ENCODE assay signal across 10 mouse cellular contexts in genomic region chr13:58117318-58118017, GRCm38 (mm10). TPM values are rescaled to one million over a fixed set of nuclear protein-coding genes. Genes with fewer than 3 reads are reported as not detected.
A peak's percentile ranks its signal among the peaks of the same experiment; 100 is the strongest.
DNase-seq lines count a peak whose midpoint lies in the region; ATAC-seq and TF ChIP-seq lines count a peak whose summit lies in the region.
"Had no signal": no experiment of that assay in that cellular context is flagged by ENCODE, and none has a peak within 500 bp of the region (broad histone marks: within the 10 kb centered on the region; RNA-seq: fewer than 3 reads in every experiment).

No protein-coding gene starts in this region.

- H3K4me3 ChIP-seq in ES-E14 (ENCODE audit: insufficient read depth in 1 of 2, low read depth in 1 of 2, low read length in 2 of 2, poor library complexity in 1 of 2, severe bottlenecking in 1 of 2), result no peak overlapping the region
- no peak overlapping the region for H3K4me3 ChIP-seq in bone marrow, adult 2 months (replicated peaks; ENCODE audit: control insufficient read depth, low read depth, low read length)
- H3K4me3 ChIP-seq in gastrocnemius, adult 2 months, result no peak overlapping the region
- H3K4me3 ChIP-seq in liver, postnatal 0 days (ENCODE audit: low read depth, low read length), result no peak overlapping the region
- H3K4me3 ChIP-seq: heart, embryonic 13.5 days; neural tube, embryonic 13.5 days had no signal

- DNase-seq in layer of hippocampus, postnatal 25 days (ENCODE audit: extremely low spot score in 1 of 2, low spot score in 1 of 2), result peak; percentile 44 to 71
- DNase-seq in layer of hippocampus, adult 9-11 months, result no peak
- DNase-seq in ES-E14 (ENCODE audit: low read depth, low spot score), result peak; percentile 69
- DNase-seq in gastrocnemius, adult 2 months, result peak; percentile 74
- peak; percentile 73 for DNase-seq in liver, postnatal 0 days
- DNase-seq in spleen, postnatal 10 days (ENCODE audit: low spot score in 2 of 2), result peak; percentile 40 to 75
- DNase-seq in layer of hippocampus, adult 11-12 months (ENCODE audit: low spot score), result no peak

- no peak for ATAC-seq in liver, postnatal 0 days

- TF ChIP-seq EP300 in liver, postnatal 0 days (IDR thresholded peaks at IDR 0.05; ENCODE audit: low read depth), result no peak

- no peaks in the 10 kb centered on the region for H3K9me3 ChIP-seq in ES-E14 (ENCODE audit: control insufficient read depth, insufficient read depth, low read depth, low read length)
- H3K9me3 ChIP-seq in liver, postnatal 0 days (ENCODE audit: low read length), result no peaks in the 10 kb centered on the region
- H3K9me3 ChIP-seq: heart, embryonic 13.5 days; neural tube, embryonic 13.5 days had no signal

- in situ Hi-C loops in ES-E14 (cut with MboI; ENCODE audit: low sequenced_read_pairs in 2 of 2, unreplicated experiment in 2 of 2), result loop anchor here in 1 of 2 experiments (10.0 kb wide), 1 partner anchor 103 kb away; no protein-coding TSS in a partner anchor

- TF ChIP-seq CTCF in bone marrow, adult 2 months (IDR thresholded peaks at IDR 0.05; ENCODE audit: control insufficient read depth, insufficient read depth, low read length), result peak; percentile 64
- TF ChIP-seq CTCF in gastrocnemius, adult 2 months (IDR thresholded peaks at IDR 0.05), result peak; percentile 89
- TF ChIP-seq CTCF in liver, postnatal 0 days (IDR thresholded peaks at IDR 0.05; ENCODE audit: low read depth), result peak; percentile 78

- no peak overlapping the region for H3K9ac ChIP-seq in ES-E14 (ENCODE audit: insufficient read depth, low read depth, low read length, poor library complexity, severe bottlenecking)
- no peak overlapping the region for H3K9ac ChIP-seq in liver, postnatal 0 days (replicated peaks)
- H3K9ac ChIP-seq: heart, embryonic 13.5 days; neural tube, embryonic 13.5 days had no signal

- TF ChIP-seq POLR2A in bone marrow, adult 2 months (IDR thresholded peaks at IDR 0.05; ENCODE audit: borderline replicate concordance, control insufficient read depth, low read depth, low read length), result no peak

- no peaks in the 10 kb centered on the region for H3K36me3 ChIP-seq in ES-E14 (ENCODE audit: control insufficient read depth, insufficient read depth, low read length, poor library complexity, severe bottlenecking)
- no peaks in the 10 kb centered on the region for H3K36me3 ChIP-seq in liver, postnatal 0 days (replicated peaks; ENCODE audit: insufficient read depth, low read length)
- H3K36me3 ChIP-seq: heart, embryonic 13.5 days; neural tube, embryonic 13.5 days had no signal

- peaks cover 0 to 4% of the 10 kb centered on the region in 2 experiments; a peak in 1 of 4 replicates for H3K4me1 ChIP-seq in ES-E14 (ENCODE audit: control insufficient read depth in 2 of 2, insufficient read depth in 2 of 2, low read length in 2 of 2, poor library complexity in 1 of 2)
- H3K4me1 ChIP-seq in bone marrow, adult 2 months (ENCODE audit: control insufficient read depth, insufficient read depth, low read length), result no peaks in the 10 kb centered on the region
- H3K4me1 ChIP-seq in liver, postnatal 0 days (ENCODE audit: insufficient read depth), result peaks cover 17% of the 10 kb centered on the region

- no peak overlapping the region for H3K27ac ChIP-seq in ES-E14 (ENCODE audit: insufficient read depth, low read depth, low read length, poor library complexity, severe bottlenecking)
- no peak overlapping the region for H3K27ac ChIP-seq in bone marrow, adult 2 months (ENCODE audit: control insufficient read depth, insufficient read depth, low read depth, low read length, poor library complexity)
- H3K27ac ChIP-seq in gastrocnemius, adult 2 months, result no peak overlapping the region
- no peak overlapping the region for H3K27ac ChIP-seq in liver, postnatal 0 days (ENCODE audit: low read depth)
- H3K27ac ChIP-seq: heart, embryonic 13.5 days; neural tube, embryonic 13.5 days had no signal

- 32% methylated on average over 8 of the region's 8 CpGs for WGBS in bone marrow, adult 2 months
- 47% methylated on average over 8 of the region's 8 CpGs for WGBS in liver, postnatal 0 days (ENCODE audit: insufficient replicate concordance)

- intact Hi-C loops in gastrocnemius, adult 2 months (cut with DNase I), result loop anchor here (5.0 kb wide), 1 partner anchor 85 kb away; no protein-coding TSS in a partner anchor

- H3K4me2 ChIP-seq in liver, postnatal 0 days (ENCODE audit: low read depth, low read length), result no peak overlapping the region
- H3K4me2 ChIP-seq: heart, embryonic 13.5 days; neural tube, embryonic 13.5 days had no signal

- no peaks in the 10 kb centered on the region for H3K27me3 ChIP-seq in liver, postnatal 0 days (ENCODE audit: insufficient read depth, low read length)
- H3K27me3 ChIP-seq: neural tube, embryonic 13.5 days had no signal

TF ChIP-seq in ES-E14, 5 proteins besides CTCF, POLR2A, EP300 and RAD21:
- TF ChIP-seq MAFK (IDR thresholded peaks at IDR 0.05; ENCODE audit: insufficient read depth, low read depth, low read length) (no peak), ZNF384 (IDR thresholded peaks at IDR 0.05; ENCODE audit: low read depth, low read length) (no peak), ZC3H11A (IDR thresholded peaks at IDR 0.05; ENCODE audit: borderline replicate concordance, low read depth, low read length) (0 out of 2 replicates have a peak, but pooled peaks have one; percentile 23)

RNA-seq across cellular contexts. Expression of gene Klhl3, which starts 4.1 kb away (rescaled TPM):
- 10 to 100 TPM; 45.2 to 47.4 TPM for total RNA-seq in layer of hippocampus, postnatal 25 days (2021)
- 0.63 and 0.67 TPM in 2 replicates for total RNA-seq in ES-E14 (2012; rRNA removed)
- polyA plus RNA-seq in bone marrow, adult 2 months (2011; ENCODE audit: insufficient read depth, insufficient read length, low replicate concordance, missing spikeins), result 0.50 and 0.72 TPM in 2 replicates
- total RNA-seq in gastrocnemius, adult 2 months (2021), result under 1 TPM; 0.36 to 0.67 TPM
- polyA plus RNA-seq in liver, postnatal 0 days (2015; fragmentation: Nextera tagmentation; extraction: Ambion mirVana), result 2.2 and 2.9 TPM in 2 replicates

RNA-seq across cellular contexts. Expression of gene Hnrnpa0, which starts 10.9 kb away (rescaled TPM):
- 100 to 1,000 TPM; 127 to 131 TPM for total RNA-seq in layer of hippocampus, postnatal 25 days (2021)
- 84.4 and 93.8 TPM in 2 replicates for total RNA-seq in ES-E14 (2012; rRNA removed)
- 48.0 and 58.4 TPM in 2 replicates for polyA plus RNA-seq in bone marrow, adult 2 months (2011; ENCODE audit: insufficient read depth, insufficient read length, low replicate concordance, missing spikeins)
- 10 to 100 TPM; 31.1 to 37.7 TPM for total RNA-seq in gastrocnemius, adult 2 months (2021)
- polyA plus RNA-seq in liver, postnatal 0 days (2015; fragmentation: Nextera tagmentation; extraction: Ambion mirVana), result 11.0 and 11.4 TPM in 2 replicates

RNA-seq across cellular contexts. Expression of gene Idnk, which starts 40.0 kb away (rescaled TPM):
- 10 to 100 TPM; 26.3 to 28.2 TPM for total RNA-seq in layer of hippocampus, postnatal 25 days (2021)
- 9.6 and 11.3 TPM in 2 replicates for total RNA-seq in ES-E14 (2012; rRNA removed)
- polyA plus RNA-seq in bone marrow, adult 2 months (2011; ENCODE audit: insufficient read depth, insufficient read length, low replicate concordance, missing spikeins), result 42.7 and 86.0 TPM in 2 replicates
- total RNA-seq in gastrocnemius, adult 2 months (2021), result 10 to 100 TPM in 1 of 2 experiments, 1 to 10 TPM in 1; 8.0 to 10.8 TPM
- 35.4 and 37.6 TPM in 2 replicates for polyA plus RNA-seq in liver, postnatal 0 days (2015; fragmentation: Nextera tagmentation; extraction: Ambion mirVana)

Comparison
In these comparisons a context has a peak if more than half of its experiments do, and no peak if none do; other contexts are left out.
1. DNase-seq: peak in layer of hippocampus, postnatal 25 days (2 of 2), ES-E14 (single experiment), gastrocnemius, adult 2 months (single experiment), liver, postnatal 0 days (single experiment) and spleen, postnatal 10 days (2 of 2); none in layer of hippocampus, adult 9-11 months (single experiment) and layer of hippocampus, adult 11-12 months (single experiment).
2. RNA of gene Klhl3, which starts 4.1 kb away (total RNA-seq): 45.2 to 47.4 TPM in layer of hippocampus, postnatal 25 days; 0.36 to 0.67 TPM in gastrocnemius, adult 2 months and 0.63 to 0.67 TPM in ES-E14; every median in the first group is over 10 times any median in the second.
3. Peak in every context shown above with its lines, with median percentiles within 50 percentile points of each other: CTCF ChIP-seq.